Mouse (Mus musculus) hindbrain, embryonic 13.5 days (tissue): ENCODE results near the gene Arid3a. TPM values are rescaled to one million over a fixed set of nuclear protein-coding genes. Genes with fewer than 3 reads are reported as not detected.
"Not testable (repeated sequence)": the region's sequence is repeated elsewhere in the genome, so short reads cannot be mapped to it uniquely, and the experiment has no call there.

ENCODE experiments used
- ATAC-seq: fragments of 200-750 bp; cut with Nextera tagmentation; 2 replicates; pipeline ENCODE4 v1.8.0; 2017; ENCODE audit warnings: moderate TSS enrichment; ENCODE audit not compliant: low FRiP score
- H3K27ac ChIP-seq: fragments of 300-500 bp; sonication (generic); 2 replicates; pipeline ENCODE4 v1.5.1; 2015; ENCODE audit warnings: inconsistent platforms, mild to moderate bottlenecking, moderate library complexity
- H3K27me3 ChIP-seq: fragments of 300-500 bp; sonication (generic); 2 replicates; pipeline ENCODE4 v1.6.1; 2015; ENCODE audit warnings: mild to moderate bottlenecking, inconsistent platforms
- H3K36me3 ChIP-seq: fragments of 300-500 bp; sonication (generic); 2 replicates; pipeline ENCODE4 v1.6.1; 2015; ENCODE audit warnings: mild to moderate bottlenecking, inconsistent platforms
- H3K4me1 ChIP-seq: fragments of 300-500 bp; sonication (generic); replicated peaks from 2 replicates; pipeline ENCODE4 v1.6.1; 2015; ENCODE audit warnings: inconsistent platforms
- H3K4me2 ChIP-seq: fragments of 300-500 bp; sonication (generic); 2 replicates; pipeline ENCODE4 v1.6.1; 2015; ENCODE audit warnings: inconsistent platforms, mild to moderate bottlenecking, moderate library complexity
- H3K4me3 ChIP-seq: fragments of 300-500 bp; sonication (generic); 2 replicates; pipeline ENCODE4 v1.5.1; 2015; ENCODE audit warnings: mild to moderate bottlenecking, inconsistent platforms
- H3K9ac ChIP-seq: fragments of 300-500 bp; sonication (generic); 2 replicates; pipeline ENCODE4 v1.6.1; 2015; ENCODE audit warnings: mild to moderate bottlenecking, inconsistent platforms
- H3K9me3 ChIP-seq: fragments of 300-500 bp; sonication (generic); 2 replicates; pipeline ENCODE4 v1.6.1; 2016; ENCODE audit warnings: inconsistent platforms
- WGBS: fragments of 180-500 bp; shearing (Covaris S2); methylation state at CpG from one replicate; pipeline ENCODE4 v1.1.7; 2015; 5-methylcytosine and 5-hydroxymethylcytosine counted together
- polyA plus RNA-seq: library from polyadenylated mRNA; unstranded; fragments of >200 nt; fragmentation: Nextera tagmentation; extraction: Ambion mirVana; gene quantifications from 2 replicates; pipeline ENCODE4 v1.2.1, GENCODE M21; 2015

Arid3a gene
- polyA plus RNA-seq, 1 experiment from 2014 or later: 3.5 TPM

DNA sequence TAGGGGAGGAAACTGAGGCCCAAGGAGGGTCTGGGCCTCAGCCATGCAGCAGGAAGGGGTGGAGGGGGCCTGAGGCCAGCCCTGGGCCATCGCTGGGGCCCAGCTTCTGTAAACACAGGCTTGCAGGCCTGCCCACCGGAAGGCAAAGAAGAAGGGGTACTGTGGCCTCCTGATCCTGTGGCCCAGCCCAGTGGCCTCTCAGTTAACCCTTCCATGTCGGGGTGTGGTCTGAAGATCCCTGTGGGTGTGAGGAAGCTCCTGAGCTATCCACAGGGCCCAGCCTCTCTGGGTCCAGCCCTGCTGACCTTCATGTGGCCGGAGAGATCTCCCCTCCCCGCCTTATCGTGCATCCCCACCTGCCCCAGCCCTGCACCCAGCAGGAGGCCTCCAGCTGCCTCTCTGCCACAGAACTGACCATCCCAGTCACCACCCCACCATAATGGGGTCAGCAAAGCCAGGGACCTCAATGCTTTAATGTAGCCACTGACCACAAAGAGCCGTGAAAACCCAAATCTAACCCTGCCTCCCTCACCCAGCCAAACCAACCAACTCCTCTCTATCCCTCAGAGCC lies 20.0 kb downstream of the Arid3a start:
- Histone ChIP-seq H3K27ac (0 out of 2 replicates have a peak overlapping the region, but pooled peaks have one; percentile 45), H3K9me3 (no peaks in the 10 kb centered on the region), H3K9ac (peak overlapping the region; percentile 46; the same call in 1 of the 2 replicates), H3K36me3 (peaks cover 48% of the 10 kb centered on the region), H3K4me3 (no peak overlapping the region), H3K4me1 (peaks cover 32% of the 10 kb centered on the region), H3K27me3 (no peaks in the 10 kb centered on the region), H3K4me2 (no peak overlapping the region)
- peak; percentile 14; the same call in 1 of the 2 replicates for ATAC-seq
- WGBS: 19% methylated on average over 7 of the region's 7 CpGs

GRCm38 (mm10) chr10:79947502-79947901 lies 20.7 kb downstream of the Arid3a start:
- Histone ChIP-seq H3K4me1 (peaks cover 32% of the 10 kb centered on the region), H3K9me3 (no peaks in the 10 kb centered on the region), H3K27me3 (no peaks in the 10 kb centered on the region), H3K27ac (no peak overlapping the region), H3K4me3 (no peak overlapping the region), H3K9ac (no peak overlapping the region), H3K36me3 (peaks cover 44% of the 10 kb centered on the region), H3K4me2 (no peak overlapping the region)
- ATAC-seq: no peak
- WGBS: 73% methylated on average over 6 of the region's 6 CpGs

DNA sequence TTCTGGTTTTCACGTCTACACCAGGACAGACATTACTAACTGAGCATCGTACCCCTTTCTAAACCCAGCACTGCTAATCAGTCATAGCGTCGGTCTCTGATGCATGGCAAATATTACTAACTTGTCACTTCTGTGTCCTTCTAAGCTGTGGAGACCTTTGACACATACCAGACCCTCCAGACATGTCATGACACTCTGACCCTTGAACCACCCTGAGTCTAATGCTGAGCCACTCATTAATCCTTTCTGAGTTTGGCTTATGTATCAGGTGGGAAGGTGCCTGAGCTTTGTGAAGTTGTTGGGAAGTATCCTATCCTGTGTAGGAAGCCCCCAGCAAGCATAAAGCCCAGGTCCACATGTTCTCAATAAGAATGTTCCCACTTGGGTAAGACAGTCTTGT lies 23.0 kb downstream of the Arid3a start:
- WGBS: 96% methylated on average over 4 of the region's 4 CpGs
- no peaks in the 10 kb centered on the region for H3K27me3 ChIP-seq
- H3K4me2 ChIP-seq: no peak overlapping the region
- no peaks in the 10 kb centered on the region for H3K9me3 ChIP-seq
- no peak overlapping the region for H3K27ac ChIP-seq
- no peak overlapping the region for H3K4me3 ChIP-seq
- H3K36me3 ChIP-seq: peaks cover 56% of the 10 kb centered on the region
- peaks cover 24% of the 10 kb centered on the region for H3K4me1 ChIP-seq
- H3K9ac ChIP-seq: no peak overlapping the region
- no peak for ATAC-seq

GRCm38 (mm10) chr10:79950661-79951060 lies 23.8 kb downstream of the Arid3a start:
- Histone ChIP-seq H3K9ac (no peak overlapping the region), H3K27me3 (0 out of 2 replicates have a peak, but pooled peaks cover under 1% of the 10 kb centered on the region), H3K36me3 (peaks cover 56% of the 10 kb centered on the region), H3K4me3 (no peak overlapping the region), H3K4me1 (peaks cover 16% of the 10 kb centered on the region), H3K4me2 (no peak overlapping the region), H3K27ac (no peak overlapping the region; the same call in 1 of the 2 replicates), H3K9me3 (no peaks in the 10 kb centered on the region)
- ATAC-seq: no peak
- WGBS: 82% methylated on average over 18 of the region's 18 CpGs

DNA sequence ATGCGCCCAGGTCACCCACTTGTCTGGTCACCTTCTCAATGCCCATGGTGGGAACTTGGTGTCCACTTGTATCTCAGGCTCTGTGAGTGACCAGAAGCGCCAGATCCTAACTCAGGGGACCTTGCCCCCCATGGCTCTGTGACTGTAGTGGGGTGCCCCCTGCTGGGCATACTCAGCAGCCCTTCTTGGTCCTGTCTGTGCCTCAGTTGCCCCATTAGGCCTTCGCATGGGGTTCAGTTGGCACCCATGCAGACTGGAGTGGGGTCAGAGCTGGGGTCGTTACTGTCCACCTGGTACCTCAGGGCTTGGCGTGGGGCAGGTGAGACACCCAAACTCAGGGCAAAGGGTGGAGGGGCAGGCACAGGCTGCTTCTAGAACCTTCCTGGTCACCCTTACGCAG lies 27.1 kb downstream of the Arid3a start:
- no peak overlapping the region for H3K4me2 ChIP-seq
- 82% methylated on average over 6 of the region's 6 CpGs for WGBS
- no peak for ATAC-seq
- 0 out of 2 replicates have a peak, but pooled peaks cover 3% of the 10 kb centered on the region for H3K4me1 ChIP-seq
- H3K9me3 ChIP-seq: no peaks in the 10 kb centered on the region
- no peak overlapping the region for H3K27ac ChIP-seq
- H3K36me3 ChIP-seq: peaks cover 42% of the 10 kb centered on the region
- no peak overlapping the region for H3K9ac ChIP-seq
- no peak overlapping the region for H3K4me3 ChIP-seq
- H3K27me3 ChIP-seq: 0 out of 2 replicates have a peak, but pooled peaks cover 9% of the 10 kb centered on the region

DNA sequence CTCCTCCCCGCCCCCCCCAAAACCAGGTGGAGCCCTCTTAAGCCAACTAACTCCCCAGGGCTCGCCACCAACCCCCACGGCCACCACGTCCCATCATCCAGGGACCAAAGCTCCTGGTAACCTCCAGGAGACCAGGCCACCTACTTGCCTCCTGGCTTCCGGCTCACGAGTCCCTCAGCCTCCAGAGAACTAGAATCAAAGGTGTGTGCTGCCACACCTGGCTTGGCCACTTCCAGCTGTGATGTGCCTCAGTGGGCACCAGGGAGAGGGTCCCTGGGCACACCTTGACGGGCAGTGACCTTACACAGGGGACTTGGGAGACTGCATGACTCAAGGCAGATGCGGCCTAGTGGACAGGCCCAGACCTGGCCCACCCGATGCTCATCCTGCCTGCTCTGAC lies 28.8 kb downstream of the Arid3a start:
- 77% methylated on average over 9 of the region's 9 CpGs for WGBS
- Histone ChIP-seq H3K36me3 (peaks cover 25% of the 10 kb centered on the region), H3K27ac (no peak overlapping the region), H3K4me1 (peaks cover 7% of the 10 kb centered on the region), H3K4me3 (no peak overlapping the region), H3K4me2 (no peak overlapping the region), H3K9ac (peak overlapping the region; percentile 55; the same call in 1 of the 2 replicates), H3K9me3 (no peaks in the 10 kb centered on the region), H3K27me3 (0 out of 2 replicates have a peak, but pooled peaks cover 9% of the 10 kb centered on the region)
- no peak for ATAC-seq

DNA sequence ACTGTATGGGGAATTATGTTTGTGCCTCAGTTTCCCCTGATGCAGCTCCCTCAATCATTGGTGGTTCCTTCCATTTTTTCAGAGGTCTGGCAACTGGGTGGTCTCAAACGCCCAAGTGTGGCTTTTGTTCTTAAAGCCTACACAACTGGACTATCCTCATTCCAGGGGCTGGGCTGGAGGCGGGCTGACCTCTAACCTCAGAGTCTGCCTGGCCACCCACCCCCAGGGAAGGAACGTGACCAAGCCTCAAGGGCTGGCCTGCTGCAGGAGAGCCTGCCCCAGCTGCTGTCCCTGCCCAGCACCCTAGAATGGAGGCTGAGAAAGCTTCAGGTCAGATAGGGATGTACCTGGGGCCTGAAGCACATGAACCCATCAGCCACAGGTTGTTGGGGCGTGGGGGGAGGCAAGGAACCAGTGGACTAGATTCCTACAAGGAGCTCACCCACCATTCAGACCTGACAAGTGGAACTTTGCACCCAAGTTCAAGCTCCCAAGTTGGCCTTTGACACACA lies 29.9 kb downstream of the Arid3a start:
- H3K27me3 ChIP-seq: 0 out of 2 replicates have a peak, but pooled peaks cover 9% of the 10 kb centered on the region
- ATAC-seq: no peak
- H3K9ac ChIP-seq: 0 out of 2 replicates have a peak overlapping the region, but pooled peaks have one; percentile 8
- no peak overlapping the region for H3K27ac ChIP-seq
- H3K4me3 ChIP-seq: no peak overlapping the region
- H3K36me3 ChIP-seq: peaks cover 18% of the 10 kb centered on the region
- H3K9me3 ChIP-seq: no peaks in the 10 kb centered on the region
- WGBS: 20% methylated on average over 4 of the region's 4 CpGs
- H3K4me1 ChIP-seq: peaks cover 13% of the 10 kb centered on the region
- no peak overlapping the region for H3K4me2 ChIP-seq

- Histone ChIP-seq H3K36me3 (peaks cover 21% of the 10 kb centered on the region), H3K4me3 (no peak overlapping the region), H3K9ac (peak overlapping the region; percentile 39; the same call in 1 of the 2 replicates), H3K27ac (no peak overlapping the region), H3K27me3 (0 out of 2 replicates have a peak, but pooled peaks cover 9% of the 10 kb centered on the region), H3K4me1 (peaks cover 13% of the 10 kb centered on the region), H3K4me2 (no peak overlapping the region), H3K9me3 (no peaks in the 10 kb centered on the region)
- no peak for ATAC-seq
- 10% methylated on average over 21 of the region's 21 CpGs for WGBS
Observed at GRCm38 (mm10) chr10:79958140-79958816, 31.4 kb downstream of the Arid3a start.

DNA sequence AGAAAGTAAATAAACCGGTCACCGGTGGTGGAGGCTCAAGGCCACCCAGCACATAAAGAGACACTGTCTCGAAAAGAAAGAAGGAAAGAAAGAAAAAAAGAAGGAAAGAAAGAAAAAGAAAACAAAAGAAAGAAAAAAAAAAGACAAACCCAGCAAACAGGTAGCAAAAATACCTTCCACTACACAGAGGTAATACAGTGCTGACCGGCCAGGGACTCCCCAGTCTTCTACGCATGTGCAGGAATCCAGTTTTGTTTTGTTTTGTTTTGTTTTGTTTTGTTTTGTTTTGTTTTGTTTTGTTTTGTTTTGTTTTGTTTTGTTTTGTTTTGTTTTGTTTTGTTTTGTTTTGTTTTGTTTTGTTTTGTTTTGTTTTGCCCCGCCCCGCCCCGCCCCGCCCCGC lies 32.6 kb downstream of the Arid3a start:
- not testable (repeated sequence) for H3K27ac ChIP-seq, ATAC-seq, H3K9ac ChIP-seq, H3K4me3 ChIP-seq, H3K27me3 ChIP-seq, H3K9me3 ChIP-seq
- WGBS: 69% methylated on average over 5 of the region's 10 CpGs
- peak overlapping the region; percentile 4; the same call in 1 of the 2 replicates for H3K4me2 ChIP-seq
- H3K36me3 ChIP-seq: peaks cover 28% of the 10 kb centered on the region
- peaks cover 13% of the 10 kb centered on the region for H3K4me1 ChIP-seq

DNA sequence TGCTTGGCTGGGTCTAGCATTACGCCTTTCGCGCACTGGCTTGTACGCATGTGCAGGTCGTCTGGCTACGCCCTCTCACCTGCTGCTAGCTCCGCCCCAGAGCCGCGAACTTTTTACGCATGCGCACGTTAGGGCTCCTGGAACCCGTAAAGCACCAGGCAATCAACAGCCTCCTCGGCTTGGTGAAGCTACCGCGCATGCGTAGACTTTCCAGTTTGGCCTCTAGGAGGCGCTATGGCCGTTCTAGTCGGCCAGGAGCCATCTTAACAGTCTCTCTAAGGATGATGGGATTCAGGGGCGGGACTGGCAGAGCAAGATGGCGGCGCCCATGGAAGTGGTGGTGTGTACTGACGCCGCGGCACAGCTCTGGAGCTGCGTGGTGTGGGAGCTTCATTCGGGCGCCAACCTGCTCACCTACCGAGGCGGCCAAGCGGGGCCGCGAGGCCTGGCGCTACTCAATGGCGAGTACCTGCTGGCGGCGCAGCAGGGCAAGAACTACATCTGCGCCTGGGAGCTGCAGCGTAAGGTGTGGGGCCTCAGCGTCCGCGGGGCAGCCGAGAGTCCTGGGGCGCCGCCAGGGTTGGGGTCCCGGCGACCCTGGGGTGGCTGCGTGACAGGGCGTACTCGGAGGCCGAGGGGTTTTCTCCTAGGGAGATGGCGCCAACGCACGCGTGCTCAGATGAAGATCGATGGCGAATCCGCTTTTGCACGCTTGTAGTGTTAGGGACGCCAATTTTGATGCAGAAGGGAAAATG lies 33.2 kb downstream of the Arid3a start, which contains the start of gene Wdr18:
Gene Wdr18, plus strand, starts transcription at position 306 of the 755 bp plus-strand sequence.
- ATAC-seq: peak; percentile 98
- H3K27me3 ChIP-seq: 0 out of 2 replicates have a peak, but pooled peaks cover 9% of the 10 kb centered on the region
- no peaks in the 10 kb centered on the region for H3K9me3 ChIP-seq
- H3K27ac ChIP-seq: peak within 1 kb of the TSS; percentile 81
- H3K4me2 ChIP-seq: peak within 1 kb of the TSS; percentile 92
- H3K36me3 ChIP-seq: peaks cover 34% of the 10 kb centered on the region
- under 1% methylated on average over 61 of the region's 61 CpGs for WGBS
- peak within 1 kb of the TSS; percentile 91 for H3K9ac ChIP-seq
- peak within 1 kb of the TSS; percentile 95 for H3K4me3 ChIP-seq
- H3K4me1 ChIP-seq: peaks cover 13% of the 10 kb centered on the region

- H3K4me3 ChIP-seq: peak overlapping the region; percentile 95
- no peak for ATAC-seq
- no peaks in the 10 kb centered on the region for H3K9me3 ChIP-seq
- H3K4me1 ChIP-seq: peaks cover 13% of the 10 kb centered on the region
- peaks cover 41% of the 10 kb centered on the region for H3K36me3 ChIP-seq
- H3K9ac ChIP-seq: peak overlapping the region; percentile 91
- peak overlapping the region; percentile 81; the same call in 1 of the 2 replicates for H3K27ac ChIP-seq
- WGBS: 18% methylated on average over 10 of the region's 10 CpGs
- H3K27me3 ChIP-seq: 0 out of 2 replicates have a peak, but pooled peaks cover 7% of the 10 kb centered on the region
- peak overlapping the region; percentile 92 for H3K4me2 ChIP-seq
Observed at GRCm38 (mm10) chr10:79960671-79961294, 33.9 kb downstream of the Arid3a start.
